Mouse (Mus musculus): ENCODE measurements around the gene Kif1a. TPM values are rescaled to one million over a fixed set of nuclear protein-coding genes. Genes with fewer than 3 reads are reported as not detected.

The Kif1a gene
- polyA plus RNA-seq, 1 experiment from 2014 or later, result 8.0 TPM

- no peak for DNase-seq (ENCODE audit: low spot score)
- Histone ChIP-seq H3K9me3 (ENCODE audit: control insufficient read depth, low read length) (no peaks in the 10 kb centered on the region), H3K4me2 (ENCODE audit: low read depth, severe bottlenecking) (0 out of 2 replicates have a peak overlapping the region, but pooled peaks have one; percentile 2), H3K4me1 (ENCODE audit: control insufficient read depth, insufficient read depth, low read length) (no peaks in the 10 kb centered on the region), H3K36me3 (ENCODE audit: control insufficient read depth, insufficient read depth, low read length) (no peaks in the 10 kb centered on the region), H3K4me3 (ENCODE audit: low read depth, low read length) (no peak overlapping the region), H3K27me3 (ENCODE audit: control insufficient read depth, insufficient read depth, low read length) (no peaks in the 10 kb centered on the region), H3K27ac (replicated peaks; ENCODE audit: low read depth, low read length) (no peak overlapping the region), H3K9ac (ENCODE audit: low read length) (no peak overlapping the region)
- no peak for ATAC-seq (ENCODE audit: insufficient number of reproducible peaks, low FRiP score, low TSS enrichment, low read depth)
- WGBS, result 75% methylated on average over 5 of the region's 5 CpGs
Observed at GRCm38 (mm10) chr1:93063694-93064093, 38.1 kb downstream of the Kif1a start.

- Histone ChIP-seq H3K4me1 (ENCODE audit: control insufficient read depth, insufficient read depth, low read length) (0 out of 2 replicates have a peak, but pooled peaks cover 4% of the 10 kb centered on the region), H3K4me3 (ENCODE audit: low read depth, low read length) (no peak overlapping the region; the same call in 1 of the 2 replicates), H3K36me3 (ENCODE audit: control insufficient read depth, insufficient read depth, low read length) (no peaks in the 10 kb centered on the region), H3K9ac (ENCODE audit: low read length) (no peak overlapping the region), H3K27ac (replicated peaks; ENCODE audit: low read depth, low read length) (no peak overlapping the region), H3K4me2 (ENCODE audit: low read depth, severe bottlenecking) (peak overlapping the region; percentile 19; the same call in 1 of the 2 replicates), H3K9me3 (ENCODE audit: control insufficient read depth, low read length) (no peaks in the 10 kb centered on the region), H3K27me3 (ENCODE audit: control insufficient read depth, insufficient read depth, low read length) (no peaks in the 10 kb centered on the region)
- peak; percentile 24 for DNase-seq (ENCODE audit: low spot score)
- ATAC-seq (ENCODE audit: insufficient number of reproducible peaks, low FRiP score, low TSS enrichment, low read depth), result peak; percentile 49; the same call in 1 of the 2 replicates
- 44% methylated on average over 19 of the region's 23 CpGs for WGBS
Observed at GRCm38 (mm10) chr1:93051124-93051833, 50.5 kb downstream of the Kif1a start.

DNA sequence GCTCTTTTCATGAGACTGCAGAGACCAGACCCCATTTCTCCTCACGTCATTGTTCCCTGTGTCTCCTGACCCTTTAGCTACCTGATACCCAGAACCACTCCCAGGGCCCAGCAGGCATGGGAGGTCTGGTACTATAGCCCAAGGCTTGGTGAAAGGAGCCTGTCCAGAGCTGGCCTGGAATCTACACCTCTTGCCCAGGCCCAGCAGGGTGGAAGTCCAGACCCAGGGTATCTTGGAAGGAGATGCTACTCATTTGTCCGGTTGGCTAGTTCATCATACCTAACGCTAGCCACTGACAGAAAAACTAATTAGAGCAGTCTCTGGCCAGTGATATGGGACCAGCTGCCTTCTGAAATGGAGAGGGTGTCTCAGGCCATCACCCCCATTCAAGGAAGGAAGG is 51.7 kb downstream of the Kif1a start:
- Histone ChIP-seq H3K27ac (replicated peaks; ENCODE audit: low read depth, low read length) (no peak overlapping the region), H3K9me3 (ENCODE audit: control insufficient read depth, low read length) (no peaks in the 10 kb centered on the region), H3K9ac (ENCODE audit: low read length) (no peak overlapping the region), H3K27me3 (ENCODE audit: control insufficient read depth, insufficient read depth, low read length) (no peaks in the 10 kb centered on the region), H3K4me3 (ENCODE audit: low read depth, low read length) (no peak overlapping the region), H3K36me3 (ENCODE audit: control insufficient read depth, insufficient read depth, low read length) (no peaks in the 10 kb centered on the region), H3K4me2 (ENCODE audit: low read depth, severe bottlenecking) (no peak overlapping the region), H3K4me1 (ENCODE audit: control insufficient read depth, insufficient read depth, low read length) (0 out of 2 replicates have a peak, but pooled peaks cover 4% of the 10 kb centered on the region)
- DNase-seq (ENCODE audit: low spot score), result no peak
- WGBS, result 85% methylated on average over 3 of the region's 3 CpGs
- ATAC-seq (ENCODE audit: insufficient number of reproducible peaks, low FRiP score, low TSS enrichment, low read depth), result no peak

- 84% methylated on average over 10 of the region's 10 CpGs for WGBS
- DNase-seq (ENCODE audit: low spot score) (no peak), ATAC-seq (ENCODE audit: insufficient number of reproducible peaks, low FRiP score, low TSS enrichment, low read depth) (no peak)
- no peak overlapping the region for H3K4me3 ChIP-seq (ENCODE audit: low read depth, low read length)
- H3K4me2 ChIP-seq (ENCODE audit: low read depth, severe bottlenecking), result no peak overlapping the region
- H3K4me1 ChIP-seq (ENCODE audit: control insufficient read depth, insufficient read depth, low read length), result 0 out of 2 replicates have a peak, but pooled peaks cover 2% of the 10 kb centered on the region
- H3K9me3 ChIP-seq (ENCODE audit: control insufficient read depth, low read length), result no peaks in the 10 kb centered on the region
- H3K36me3 ChIP-seq (ENCODE audit: control insufficient read depth, insufficient read depth, low read length), result no peaks in the 10 kb centered on the region
- H3K27ac ChIP-seq (replicated peaks; ENCODE audit: low read depth, low read length), result no peak overlapping the region
- no peaks in the 10 kb centered on the region for H3K27me3 ChIP-seq (ENCODE audit: control insufficient read depth, insufficient read depth, low read length)
- H3K9ac ChIP-seq (ENCODE audit: low read length), result 0 out of 2 replicates have a peak overlapping the region, but pooled peaks have one; percentile 12
Observed at GRCm38 (mm10) chr1:93046153-93046789, 55.5 kb downstream of the Kif1a start.

DNA sequence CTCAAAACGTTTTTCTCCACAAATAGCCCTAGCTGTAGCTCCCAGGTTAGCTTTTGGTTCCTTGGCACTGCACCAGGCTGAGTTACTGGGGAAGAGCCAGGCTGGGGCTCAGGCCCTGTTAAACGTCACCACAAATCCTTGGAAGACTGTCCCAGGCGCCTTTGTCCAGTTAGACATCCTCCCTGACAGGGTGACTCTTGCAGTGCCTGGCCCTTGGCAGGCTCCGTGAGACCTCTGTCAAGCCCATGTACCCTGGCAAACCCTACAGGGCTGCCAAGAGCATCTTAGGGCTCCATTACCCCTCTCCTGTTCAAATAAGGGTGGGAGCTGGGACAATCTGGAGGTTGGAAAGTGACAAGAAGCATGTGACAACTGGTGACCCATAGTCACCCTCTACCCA is 65.8 kb downstream of the Kif1a start:
- no peak overlapping the region for H3K27ac ChIP-seq (replicated peaks; ENCODE audit: low read depth, low read length)
- DNase-seq (ENCODE audit: low spot score), result no peak
- H3K4me1 ChIP-seq (ENCODE audit: control insufficient read depth, insufficient read depth, low read length), result no peaks in the 10 kb centered on the region
- H3K27me3 ChIP-seq (ENCODE audit: control insufficient read depth, insufficient read depth, low read length), result no peaks in the 10 kb centered on the region
- no peak overlapping the region for H3K9ac ChIP-seq (ENCODE audit: low read length)
- no peak for ATAC-seq (ENCODE audit: insufficient number of reproducible peaks, low FRiP score, low TSS enrichment, low read depth)
- 86% methylated on average over 4 of the region's 4 CpGs for WGBS
- H3K4me2 ChIP-seq (ENCODE audit: low read depth, severe bottlenecking), result no peak overlapping the region
- H3K4me3 ChIP-seq (ENCODE audit: low read depth, low read length), result no peak overlapping the region
- H3K9me3 ChIP-seq (ENCODE audit: control insufficient read depth, low read length), result no peaks in the 10 kb centered on the region
- no peaks in the 10 kb centered on the region for H3K36me3 ChIP-seq (ENCODE audit: control insufficient read depth, insufficient read depth, low read length)

DNA sequence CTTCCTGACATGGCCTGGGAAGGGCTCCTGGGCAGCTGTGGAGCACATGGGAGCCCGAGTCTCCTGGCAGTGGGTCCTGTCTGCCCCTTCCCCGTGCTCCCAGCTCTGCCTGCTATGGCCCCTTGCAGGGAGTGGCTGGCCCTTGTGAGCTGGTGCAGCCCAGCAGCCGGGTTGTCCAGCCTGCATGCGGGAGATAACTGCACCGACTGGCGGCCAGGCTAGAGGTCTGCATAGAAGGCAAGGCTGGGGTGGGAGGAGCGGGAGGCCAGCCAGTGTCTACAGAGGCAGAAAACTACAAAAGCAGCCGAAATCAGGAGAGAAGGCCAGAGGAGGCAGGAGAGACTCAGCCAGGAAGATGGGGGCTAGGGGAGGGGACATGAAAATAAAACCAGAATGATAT is 67.8 kb downstream of the Kif1a start:
- no peaks in the 10 kb centered on the region for H3K4me1 ChIP-seq (ENCODE audit: control insufficient read depth, insufficient read depth, low read length)
- WGBS, result 62% methylated on average over 8 of the region's 8 CpGs
- ATAC-seq (ENCODE audit: insufficient number of reproducible peaks, low FRiP score, low TSS enrichment, low read depth), result no peak
- no peak overlapping the region for H3K4me3 ChIP-seq (ENCODE audit: low read depth, low read length)
- DNase-seq (ENCODE audit: low spot score), result no peak
- no peaks in the 10 kb centered on the region for H3K36me3 ChIP-seq (ENCODE audit: control insufficient read depth, insufficient read depth, low read length)
- no peak overlapping the region for H3K4me2 ChIP-seq (ENCODE audit: low read depth, severe bottlenecking)
- no peak overlapping the region for H3K9ac ChIP-seq (ENCODE audit: low read length)
- no peaks in the 10 kb centered on the region for H3K27me3 ChIP-seq (ENCODE audit: control insufficient read depth, insufficient read depth, low read length)
- no peak overlapping the region for H3K27ac ChIP-seq (replicated peaks; ENCODE audit: low read depth, low read length)
- H3K9me3 ChIP-seq (ENCODE audit: control insufficient read depth, low read length), result no peaks in the 10 kb centered on the region

DNA sequence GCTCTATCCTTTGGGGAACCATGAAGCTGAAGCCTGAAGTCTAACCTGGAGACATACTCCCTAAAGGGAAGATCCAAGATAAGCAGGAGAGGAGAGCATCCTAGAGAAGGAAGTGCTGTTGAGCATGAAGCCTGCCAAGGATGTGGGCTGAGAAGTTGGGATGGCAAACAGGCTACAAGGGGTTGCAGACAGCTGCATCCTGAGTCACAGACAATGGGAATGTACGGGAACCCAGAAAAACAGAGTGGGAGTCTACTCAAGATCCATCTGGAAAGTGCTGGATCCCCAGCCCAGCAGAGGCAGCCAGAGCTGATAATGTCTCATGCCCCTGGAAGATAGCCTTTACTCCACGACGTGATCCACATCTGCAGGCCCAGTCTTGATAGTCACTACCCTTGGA is 70.6 kb downstream of the Kif1a start:
- Histone ChIP-seq H3K9ac (ENCODE audit: low read length) (no peak overlapping the region), H3K4me1 (ENCODE audit: control insufficient read depth, insufficient read depth, low read length) (no peaks in the 10 kb centered on the region), H3K4me2 (ENCODE audit: low read depth, severe bottlenecking) (no peak overlapping the region), H3K36me3 (ENCODE audit: control insufficient read depth, insufficient read depth, low read length) (no peaks in the 10 kb centered on the region), H3K4me3 (ENCODE audit: low read depth, low read length) (no peak overlapping the region), H3K9me3 (ENCODE audit: control insufficient read depth, low read length) (no peaks in the 10 kb centered on the region), H3K27me3 (ENCODE audit: control insufficient read depth, insufficient read depth, low read length) (no peaks in the 10 kb centered on the region), H3K27ac (replicated peaks; ENCODE audit: low read depth, low read length) (no peak overlapping the region)
- ATAC-seq (ENCODE audit: insufficient number of reproducible peaks, low FRiP score, low TSS enrichment, low read depth) (no peak), DNase-seq (ENCODE audit: low spot score) (no peak)
- 77% methylated on average over 3 of the region's 3 CpGs for WGBS

- WGBS, result 85% methylated on average over 2 of the region's 2 CpGs
- no peak overlapping the region for H3K27ac ChIP-seq (replicated peaks; ENCODE audit: low read depth, low read length)
- H3K4me2 ChIP-seq (ENCODE audit: low read depth, severe bottlenecking), result no peak overlapping the region
- H3K36me3 ChIP-seq (ENCODE audit: control insufficient read depth, insufficient read depth, low read length), result no peaks in the 10 kb centered on the region
- H3K4me3 ChIP-seq (ENCODE audit: low read depth, low read length), result no peak overlapping the region
- H3K27me3 ChIP-seq (ENCODE audit: control insufficient read depth, insufficient read depth, low read length), result no peaks in the 10 kb centered on the region
- no peaks in the 10 kb centered on the region for H3K4me1 ChIP-seq (ENCODE audit: control insufficient read depth, insufficient read depth, low read length)
- ATAC-seq (ENCODE audit: insufficient number of reproducible peaks, low FRiP score, low TSS enrichment, low read depth) (no peak), DNase-seq (ENCODE audit: low spot score) (no peak)
- no peak overlapping the region for H3K9ac ChIP-seq (ENCODE audit: low read length)
- no peaks in the 10 kb centered on the region for H3K9me3 ChIP-seq (ENCODE audit: control insufficient read depth, low read length)
Observed at GRCm38 (mm10) chr1:93030060-93030459, 71.7 kb downstream of the Kif1a start.

Measured in limb, embryonic 11.5 days (tissue).